ENCODE assay signal across 8 mouse cellular contexts in the genomic region with DNA sequence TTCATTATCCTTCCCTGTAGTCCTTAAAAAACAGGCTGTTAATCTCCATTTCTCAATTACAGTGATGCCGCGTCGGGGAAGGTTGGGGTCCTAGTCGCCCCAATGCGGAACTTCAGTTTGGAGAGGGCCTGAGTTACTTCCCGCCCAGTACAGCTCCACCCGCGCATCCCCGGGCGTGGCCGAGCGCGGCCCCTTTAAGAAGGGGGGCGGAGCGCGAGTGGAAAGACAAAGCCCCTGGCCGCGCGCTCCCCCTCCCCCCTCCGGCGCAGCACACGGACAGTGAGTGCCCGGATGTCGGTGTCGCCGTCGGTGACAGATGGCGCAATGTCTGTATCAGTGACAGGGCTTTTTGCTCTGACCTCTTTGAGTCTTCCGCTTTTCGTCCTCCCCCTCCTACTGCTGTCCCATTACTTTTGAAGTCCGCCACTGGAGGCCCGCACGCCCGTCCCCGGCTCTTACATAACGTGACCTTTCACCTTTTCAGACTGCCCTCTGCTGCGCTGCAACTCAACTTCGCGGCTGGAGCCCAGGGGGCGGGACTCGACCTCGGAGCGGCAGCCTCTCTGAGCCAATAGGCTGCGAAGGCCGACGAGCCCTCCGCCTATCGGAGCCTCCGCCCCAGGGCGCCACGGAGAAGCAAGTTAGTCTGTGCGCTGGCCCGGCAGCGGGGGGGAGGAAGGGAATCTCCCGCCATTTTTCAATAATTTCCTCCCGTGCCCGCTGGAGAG. TPM values are rescaled to one million over a fixed set of nuclear protein-coding genes. Genes with fewer than 3 reads are reported as not detected.
DNase-seq lines count a peak whose midpoint lies in the region; ATAC-seq and TF ChIP-seq lines count a peak whose summit lies in the region.

Gene Baz1b, plus strand, starts transcription at position 644 of the 728 bp plus-strand sequence.

- H3K27me3 ChIP-seq in embryonic facial prominence, embryonic 15.5 days, result no peaks in the 10 kb centered on the region
- H3K27me3 ChIP-seq in limb, embryonic 14.5 days (ENCODE audit: control insufficient read depth, insufficient read depth, low read length), result no peaks in the 10 kb centered on the region
- H3K27me3 ChIP-seq in midbrain, postnatal 0 days (ENCODE audit: insufficient read depth, low read length), result no peaks in the 10 kb centered on the region

- H3K4me3 ChIP-seq in bone marrow, adult 2 months (replicated peaks; ENCODE audit: control insufficient read depth, low read depth, low read length), result peak within 1 kb of the TSS; percentile 84
- peak within 1 kb of the TSS; percentile 69 for H3K4me3 ChIP-seq in embryonic facial prominence, embryonic 15.5 days (replicated peaks)
- H3K4me3 ChIP-seq in limb, embryonic 14.5 days (replicated peaks; ENCODE audit: low read length), result peak within 1 kb of the TSS; percentile 99
- H3K4me3 ChIP-seq in midbrain, postnatal 0 days (ENCODE audit: low read depth, low read length), result peak within 1 kb of the TSS; percentile 100

- peaks cover 3% of the 10 kb centered on the region for H3K4me1 ChIP-seq in bone marrow, adult 2 months (ENCODE audit: control insufficient read depth, insufficient read depth, low read length)
- H3K4me1 ChIP-seq in embryonic facial prominence, embryonic 15.5 days, result peaks cover 20% of the 10 kb centered on the region
- H3K4me1 ChIP-seq in limb, embryonic 14.5 days (ENCODE audit: control insufficient read depth, insufficient read depth, low read length), result peaks cover 14% of the 10 kb centered on the region
- H3K4me1 ChIP-seq in midbrain, postnatal 0 days (ENCODE audit: insufficient read depth, low read length), result peaks cover 12% of the 10 kb centered on the region; the same call in 1 of the 2 replicates

- TF ChIP-seq CTCF in bone marrow, adult 2 months (IDR thresholded peaks at IDR 0.05; ENCODE audit: control insufficient read depth, insufficient read depth, low read length), result no peak
- TF ChIP-seq CTCF in midbrain, postnatal 0 days (IDR thresholded peaks at IDR 0.05), result peak; percentile 41; the same call in 1 of the 2 replicates

- peak within 1 kb of the TSS; percentile 96 for H3K9ac ChIP-seq in embryonic facial prominence, embryonic 15.5 days
- peak within 1 kb of the TSS; percentile 96 for H3K9ac ChIP-seq in limb, embryonic 14.5 days (ENCODE audit: low read depth, low read length, severe bottlenecking)
- peak within 1 kb of the TSS; percentile 90 for H3K9ac ChIP-seq in midbrain, postnatal 0 days (replicated peaks; ENCODE audit: low read length, poor library complexity, severe bottlenecking)

- peak within 1 kb of the TSS; percentile 67 for H3K4me2 ChIP-seq in embryonic facial prominence, embryonic 15.5 days (replicated peaks)
- H3K4me2 ChIP-seq in limb, embryonic 14.5 days (replicated peaks; ENCODE audit: low read depth, low read length, severe bottlenecking), result peak within 1 kb of the TSS; percentile 73
- H3K4me2 ChIP-seq in midbrain, postnatal 0 days (ENCODE audit: low read depth, low read length, poor library complexity, severe bottlenecking), result peak within 1 kb of the TSS; percentile 80

- DNase-seq in 416B (ENCODE audit: low read depth), result peak; percentile 99
- peak; percentile 98 for DNase-seq in heart, adult 8-10 months (ENCODE audit: low spot score)
- peak; percentile 99 for DNase-seq in kidney, adult 9 months
- peak; percentile 97 for DNase-seq in limb, embryonic 14.5 days (ENCODE audit: low spot score)
- peak; percentile 99 for DNase-seq in midbrain, postnatal 0 days (ENCODE audit: low spot score)
- DNase-seq in spleen, postnatal 14 days (ENCODE audit: low spot score in 2 of 2), result peak; percentile 96

- peak within 1 kb of the TSS; percentile 98 for H3K27ac ChIP-seq in bone marrow, adult 2 months (ENCODE audit: control insufficient read depth, insufficient read depth, low read depth, low read length, poor library complexity)
- peak within 1 kb of the TSS; percentile 95 for H3K27ac ChIP-seq in embryonic facial prominence, embryonic 15.5 days (replicated peaks)
- peak within 1 kb of the TSS; percentile 96 for H3K27ac ChIP-seq in limb, embryonic 14.5 days (replicated peaks; ENCODE audit: low read depth, low read length)
- peak within 1 kb of the TSS; percentile 90 for H3K27ac ChIP-seq in midbrain, postnatal 0 days (ENCODE audit: low read depth, low read length)

- under 1% methylated on average over 57 of the region's 57 CpGs for WGBS in bone marrow, adult 2 months
- under 1% methylated on average over 57 of the region's 57 CpGs for WGBS in embryonic facial prominence, embryonic 15.5 days
- under 1% methylated on average over 51 of the region's 57 CpGs for WGBS in limb, embryonic 14.5 days
- under 1% methylated on average over 53 of the region's 57 CpGs for WGBS in midbrain, postnatal 0 days

- peaks cover 10% of the 10 kb centered on the region for H3K36me3 ChIP-seq in embryonic facial prominence, embryonic 15.5 days
- peaks cover 19% of the 10 kb centered on the region for H3K36me3 ChIP-seq in limb, embryonic 14.5 days (ENCODE audit: control insufficient read depth, insufficient read depth, low read length)
- H3K36me3 ChIP-seq in midbrain, postnatal 0 days (ENCODE audit: insufficient read depth, low read length), result peaks cover 5% of the 10 kb centered on the region; the same call in 1 of the 2 replicates

- TF ChIP-seq POLR2A in bone marrow, adult 2 months (IDR thresholded peaks at IDR 0.05; ENCODE audit: borderline replicate concordance, control insufficient read depth, low read depth, low read length), result peak; percentile 79; the same call in 1 of the 2 replicates
- TF ChIP-seq POLR2A in limb, embryonic 14.5 days (IDR thresholded peaks at IDR 0.05; ENCODE audit: borderline replicate concordance, extremely low read depth, insufficient read depth, insufficient read length), result 0 out of 2 replicates have a peak, but pooled peaks have one; percentile 39

- peak; percentile 97 for ATAC-seq in embryonic facial prominence, embryonic 15.5 days (ENCODE audit: insufficient number of reproducible peaks, low FRiP score, low TSS enrichment, low read depth)
- ATAC-seq in limb, embryonic 14.5 days (ENCODE audit: low FRiP score, low read depth), result peak; percentile 97
- peak; percentile 97 for ATAC-seq in midbrain, postnatal 0 days (ENCODE audit: low FRiP score)

- no peaks in the 10 kb centered on the region for H3K9me3 ChIP-seq in embryonic facial prominence, embryonic 15.5 days (replicated peaks)
- no peaks in the 10 kb centered on the region for H3K9me3 ChIP-seq in limb, embryonic 14.5 days (ENCODE audit: control insufficient read depth, low read length)
- no peaks in the 10 kb centered on the region for H3K9me3 ChIP-seq in midbrain, postnatal 0 days (ENCODE audit: low read length)

RNA-seq across cellular contexts. Expression of gene Baz1b, which starts in this region (rescaled TPM):
- 69.6 and 92.7 TPM in 2 replicates for polyA plus RNA-seq in bone marrow, adult 2 months (2011; ENCODE audit: insufficient read depth, insufficient read length, low replicate concordance, missing spikeins)
- 36.2 and 42.4 TPM in 2 replicates for polyA plus RNA-seq in embryonic facial prominence, embryonic 15.5 days (2015; fragmentation: Nextera tagmentation; extraction: Ambion mirVana)
- total RNA-seq in heart, adult 8-10 months (2022), result 10 to 100 TPM; 40.4 to 48.7 (median 43.6) TPM
- polyA plus RNA-seq in limb, embryonic 14.5 days (2012; rRNA removed), result 72.7 and 73.0 TPM in 2 replicates
- 52.3 and 58.8 TPM in 2 replicates for polyA plus RNA-seq in limb, embryonic 14.5 days (2014; fragmentation: Nextera tagmentation; extraction: Ambion mirVana)
- total RNA-seq in midbrain, postnatal 0 days (2014; rRNA removed), result 33.4 and 41.3 TPM in 2 replicates
- 10.9 and 12.5 TPM in 2 replicates for polyA plus RNA-seq in midbrain, postnatal 0 days (2015; fragmentation: Nextera tagmentation; extraction: Ambion mirVana)

Comparison
In these comparisons a context has a peak if more than half of its experiments do, and no peak if none do; other contexts are left out.
1. Peak in every context shown above with its lines: DNase-seq, ATAC-seq, H3K4me3 ChIP-seq and H3K27ac ChIP-seq.